Mouse (Mus musculus) retina, adult 2 months (tissue): ENCODE measurements around the gene C8g.
A peak's percentile ranks its signal among the peaks of the same experiment; 100 is the strongest.

Experiments used
- DNase-seq: peaks from one replicate; pipeline ENCODE4 v3.0.0-alpha.2; 2012; ENCODE audit warnings: low read depth, low spot score

Gene C8g

GRCm38 (mm10) chr2:25501593-25502486, at the start of gene C8g:
Gene C8g (minus strand): TSS chr2:25501719.
- DNase-seq = no peak

GRCm38 (mm10) chr2:25551186-25551585, 49.7 kb upstream of the C8g start:
- DNase-seq = no peak

GRCm38 (mm10) chr2:25549021-25549991, 47.8 kb upstream of the C8g start:
- DNase-seq = no peak

- peak; percentile 96 for DNase-seq
Measured at GRCm38 (mm10) chr2:25546811-25547491, 45.4 kb upstream of the C8g start, which contains the start of gene Traf2. Gene Traf2 (minus strand): TSS chr2:25546940.

GRCm38 (mm10) chr2:25545996-25546810, 44.7 kb upstream of the C8g start:
- no peak for DNase-seq

GRCm38 (mm10) chr2:25541644-25542367, 40.3 kb upstream of the C8g start:
- DNase-seq = no peak

GRCm38 (mm10) chr2:25540541-25540948, 39.0 kb upstream of the C8g start:
- DNase-seq = no peak

GRCm38 (mm10) chr2:25536531-25536930, 35.0 kb upstream of the C8g start:
- DNase-seq = no peak

- no peak for DNase-seq
Measured at GRCm38 (mm10) chr2:25534866-25535182, 33.3 kb upstream of the C8g start.

GRCm38 (mm10) chr2:25534178-25534865, 32.8 kb upstream of the C8g start:
- no peak for DNase-seq

- no peak for DNase-seq
Measured at GRCm38 (mm10) chr2:25533707-25534106, 32.2 kb upstream of the C8g start.

GRCm38 (mm10) chr2:25526510-25527302, 25.2 kb upstream of the C8g start:
- no peak for DNase-seq

GRCm38 (mm10) chr2:25509912-25510311, 8.4 kb upstream of the C8g start:
- DNase-seq = no peak

- no peak for DNase-seq
Measured at GRCm38 (mm10) chr2:25506964-25507363, 5.4 kb upstream of the C8g start.

GRCm38 (mm10) chr2:25505860-25506259, 4.3 kb upstream of the C8g start:
- no peak for DNase-seq

- no peak for DNase-seq
Measured at GRCm38 (mm10) chr2:25505000-25505399, 3.5 kb upstream of the C8g start.

- DNase-seq = no peak
Measured at GRCm38 (mm10) chr2:25504538-25504937, 3.0 kb upstream of the C8g start.

- DNase-seq = no peak
Measured at GRCm38 (mm10) chr2:25502726-25503125, 1.2 kb upstream of the C8g start.
